Mouse (Mus musculus): Measurements from ENCODE around the gene Ifrd2. TPM values are rescaled to one million over a fixed set of nuclear protein-coding genes. Genes with fewer than 3 reads are reported as not detected.

Ifrd2 gene
- polyA plus RNA-seq, 1 experiment from 2014 or later = 61.4 TPM

GRCm38 (mm10) chr9:107586504-107586903, 938 bp upstream of the Ifrd2 start:
- no peaks in the 10 kb centered on the region for H3K9me3 ChIP-seq (ENCODE audit: control insufficient read depth, low read length)
- no peaks in the 10 kb centered on the region for H3K27me3 ChIP-seq (ENCODE audit: control insufficient read depth, insufficient read depth, low read length)
- peaks cover 15% of the 10 kb centered on the region for H3K4me1 ChIP-seq (ENCODE audit: control insufficient read depth, insufficient read depth, low read length)
- H3K4me2 ChIP-seq (replicated peaks; ENCODE audit: low read depth, low read length) = no peak overlapping the region
- H3K36me3 ChIP-seq (ENCODE audit: control insufficient read depth, insufficient read depth, low read length) = peaks cover 26% of the 10 kb centered on the region
- H3K4me3 ChIP-seq (ENCODE audit: low read length) = no peak overlapping the region
- no peak for ATAC-seq (ENCODE audit: low FRiP score, low TSS enrichment)
- no peak overlapping the region for H3K9ac ChIP-seq (ENCODE audit: low read depth, low read length)
- H3K27ac ChIP-seq (ENCODE audit: low read depth, low read length) = no peak overlapping the region
- WGBS = 85% methylated on average over 5 of the region's 5 CpGs

- Histone ChIP-seq H3K27ac (ENCODE audit: low read depth, low read length) (0 out of 2 replicates have a peak overlapping the region, but pooled peaks have one; percentile 24), H3K9ac (ENCODE audit: low read depth, low read length) (peak overlapping the region; percentile 79)
Measured at GRCm38 (mm10) chr9:107587833-107588639, 594 bp downstream of the Ifrd2 start.

GRCm38 (mm10) chr9:107590058-107590772, 2.8 kb downstream of the Ifrd2 start:
- ATAC-seq (ENCODE audit: low FRiP score, low TSS enrichment) = no peak
- no peak overlapping the region for H3K4me2 ChIP-seq (replicated peaks; ENCODE audit: low read depth, low read length)
- H3K27me3 ChIP-seq (ENCODE audit: control insufficient read depth, insufficient read depth, low read length) = no peaks in the 10 kb centered on the region
- H3K27ac ChIP-seq (ENCODE audit: low read depth, low read length) = no peak overlapping the region
- no peak overlapping the region for H3K4me3 ChIP-seq (ENCODE audit: low read length)
- WGBS = 90% methylated on average over 25 of the region's 25 CpGs
- H3K9ac ChIP-seq (ENCODE audit: low read depth, low read length) = no peak overlapping the region
- H3K36me3 ChIP-seq (ENCODE audit: control insufficient read depth, insufficient read depth, low read length) = peaks cover 52% of the 10 kb centered on the region
- peaks cover 9% of the 10 kb centered on the region; the same call in 1 of the 2 replicates for H3K4me1 ChIP-seq (ENCODE audit: control insufficient read depth, insufficient read depth, low read length)
- no peaks in the 10 kb centered on the region for H3K9me3 ChIP-seq (ENCODE audit: control insufficient read depth, low read length)

More at GRCm38 (mm10) chr9:107587833-107588639, 594 bp downstream of the Ifrd2 start:
- H3K9me3 ChIP-seq (ENCODE audit: control insufficient read depth, low read length) = no peaks in the 10 kb centered on the region
- peaks cover 41% of the 10 kb centered on the region for H3K36me3 ChIP-seq (ENCODE audit: control insufficient read depth, insufficient read depth, low read length)
- peaks cover 9% of the 10 kb centered on the region; the same call in 1 of the 2 replicates for H3K4me1 ChIP-seq (ENCODE audit: control insufficient read depth, insufficient read depth, low read length)
- ATAC-seq (ENCODE audit: low FRiP score, low TSS enrichment) = no peak
- peak overlapping the region; percentile 54 for H3K4me2 ChIP-seq (replicated peaks; ENCODE audit: low read depth, low read length)
- H3K4me3 ChIP-seq (ENCODE audit: low read length) = peak overlapping the region; percentile 83
- H3K27me3 ChIP-seq (ENCODE audit: control insufficient read depth, insufficient read depth, low read length) = no peaks in the 10 kb centered on the region
- 3% methylated on average over 33 of the region's 33 CpGs for WGBS

- no peak overlapping the region for H3K27ac ChIP-seq (ENCODE audit: low read depth, low read length)
- H3K36me3 ChIP-seq (ENCODE audit: control insufficient read depth, insufficient read depth, low read length) = peaks cover 52% of the 10 kb centered on the region
- ATAC-seq (ENCODE audit: low FRiP score, low TSS enrichment) = no peak
- H3K4me2 ChIP-seq (replicated peaks; ENCODE audit: low read depth, low read length) = no peak overlapping the region
- H3K4me3 ChIP-seq (ENCODE audit: low read length) = no peak overlapping the region
- peaks cover 9% of the 10 kb centered on the region; the same call in 1 of the 2 replicates for H3K4me1 ChIP-seq (ENCODE audit: control insufficient read depth, insufficient read depth, low read length)
- no peaks in the 10 kb centered on the region for H3K9me3 ChIP-seq (ENCODE audit: control insufficient read depth, low read length)
- WGBS = 93% methylated on average over 6 of the region's 6 CpGs
- H3K27me3 ChIP-seq (ENCODE audit: control insufficient read depth, insufficient read depth, low read length) = no peaks in the 10 kb centered on the region
- no peak overlapping the region for H3K9ac ChIP-seq (ENCODE audit: low read depth, low read length)
Measured at GRCm38 (mm10) chr9:107590773-107591060, 3.3 kb downstream of the Ifrd2 start.

- no peak overlapping the region for H3K4me2 ChIP-seq (replicated peaks; ENCODE audit: low read depth, low read length)
- H3K36me3 ChIP-seq (ENCODE audit: control insufficient read depth, insufficient read depth, low read length) = peaks cover 52% of the 10 kb centered on the region
Measured at GRCm38 (mm10) chr9:107593101-107593976, 5.9 kb downstream of the Ifrd2 start.

GRCm38 (mm10) chr9:107594281-107595062, 7.0 kb downstream of the Ifrd2 start:
- no peak for ATAC-seq (ENCODE audit: low FRiP score, low TSS enrichment)
- WGBS = 74% methylated on average over 8 of the region's 8 CpGs
- no peak overlapping the region for H3K27ac ChIP-seq (ENCODE audit: low read depth, low read length)

More at GRCm38 (mm10) chr9:107593101-107593976, 5.9 kb downstream of the Ifrd2 start:
- H3K4me1 ChIP-seq (ENCODE audit: control insufficient read depth, insufficient read depth, low read length) = peaks cover 5% of the 10 kb centered on the region; the same call in 1 of the 2 replicates
- no peaks in the 10 kb centered on the region for H3K27me3 ChIP-seq (ENCODE audit: control insufficient read depth, insufficient read depth, low read length)
- no peak overlapping the region for H3K4me3 ChIP-seq (ENCODE audit: low read length)
- 85% methylated on average over 11 of the region's 11 CpGs for WGBS
- no peak overlapping the region for H3K27ac ChIP-seq (ENCODE audit: low read depth, low read length)
- no peak overlapping the region for H3K9ac ChIP-seq (ENCODE audit: low read depth, low read length)
- no peaks in the 10 kb centered on the region for H3K9me3 ChIP-seq (ENCODE audit: control insufficient read depth, low read length)
- ATAC-seq (ENCODE audit: low FRiP score, low TSS enrichment) = no peak

GRCm38 (mm10) chr9:107596619-107597569, 9.5 kb downstream of the Ifrd2 start:
- H3K36me3 ChIP-seq (ENCODE audit: control insufficient read depth, insufficient read depth, low read length) = peaks cover 29% of the 10 kb centered on the region
- H3K27ac ChIP-seq (ENCODE audit: low read depth, low read length) = no peak overlapping the region
- H3K4me1 ChIP-seq (ENCODE audit: control insufficient read depth, insufficient read depth, low read length) = no peaks in the 10 kb centered on the region
- H3K4me3 ChIP-seq (ENCODE audit: low read length) = no peak overlapping the region
- no peak overlapping the region; the same call in 1 of the 2 replicates for H3K9ac ChIP-seq (ENCODE audit: low read depth, low read length)
- H3K27me3 ChIP-seq (ENCODE audit: control insufficient read depth, insufficient read depth, low read length) = no peaks in the 10 kb centered on the region
- 91% methylated on average over 11 of the region's 11 CpGs for WGBS
- ATAC-seq (ENCODE audit: low FRiP score, low TSS enrichment) = no peak
- no peak overlapping the region for H3K4me2 ChIP-seq (replicated peaks; ENCODE audit: low read depth, low read length)
- no peaks in the 10 kb centered on the region for H3K9me3 ChIP-seq (ENCODE audit: control insufficient read depth, low read length)

More at GRCm38 (mm10) chr9:107594281-107595062, 7.0 kb downstream of the Ifrd2 start:
- Histone ChIP-seq H3K4me3 (ENCODE audit: low read length) (no peak overlapping the region), H3K36me3 (ENCODE audit: control insufficient read depth, insufficient read depth, low read length) (peaks cover 52% of the 10 kb centered on the region), H3K4me1 (ENCODE audit: control insufficient read depth, insufficient read depth, low read length) (no peaks in the 10 kb centered on the region), H3K4me2 (replicated peaks; ENCODE audit: low read depth, low read length) (no peak overlapping the region), H3K27me3 (ENCODE audit: control insufficient read depth, insufficient read depth, low read length) (no peaks in the 10 kb centered on the region), H3K9me3 (ENCODE audit: control insufficient read depth, low read length) (no peaks in the 10 kb centered on the region), H3K9ac (ENCODE audit: low read depth, low read length) (no peak overlapping the region)
